Mouse (Mus musculus): ENCODE results near the gene Cyb561d2.

DNA sequence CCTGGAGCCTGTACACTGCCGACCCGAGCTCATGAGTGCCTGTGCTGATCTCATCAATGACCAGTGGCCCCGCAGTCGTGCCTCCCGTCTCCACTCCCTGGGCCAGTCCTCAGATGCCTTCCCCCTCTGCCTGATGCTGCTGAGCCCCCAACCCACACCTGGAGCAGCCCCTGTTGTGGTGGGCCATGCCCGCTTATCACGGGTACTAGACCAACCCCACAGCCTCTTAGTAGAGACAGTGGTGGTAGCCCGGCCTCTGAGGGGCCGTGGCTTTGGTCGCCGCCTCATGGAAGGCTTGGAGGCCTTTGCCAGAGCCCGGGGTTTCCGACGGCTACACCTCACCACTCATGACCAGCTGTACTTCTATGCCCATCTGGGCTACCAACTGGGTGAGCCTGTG lies 41.2 kb upstream of the Cyb561d2 start:
- TF ChIP-seq EP300 (IDR thresholded peaks at IDR 0.05; ENCODE audit: insufficient read depth, low read depth, low read length) (no peak), CTCF (IDR thresholded peaks at IDR 0.05) (no peak)
